Mouse (Mus musculus): ENCODE measurements at regions not wholly inside any gene's neighbourhood (a gene's known extent, or its start where the extent isn't known, plus 50 kb on each side); places are given as distances from the start of the nearest gene placed in this dataset.
A peak's percentile ranks its signal among the peaks of the same experiment; 100 is the strongest.

- WGBS, result 90% methylated on average over 5 of the region's 5 CpGs
- H3K27ac ChIP-seq (replicated peaks), result no peak overlapping the region
- no peaks in the 10 kb centered on the region for H3K36me3 ChIP-seq
- H3K9me3 ChIP-seq (replicated peaks), result no peaks in the 10 kb centered on the region
- no peak overlapping the region for H3K4me3 ChIP-seq
- no peaks in the 10 kb centered on the region for H3K27me3 ChIP-seq (ENCODE audit: low read depth, poor library complexity, severe bottlenecking)
- no peak for DNase-seq (ENCODE audit: low spot score)
- no peaks in the 10 kb centered on the region; the same call in 1 of the 2 replicates for H3K4me1 ChIP-seq
Measured at GRCm38 (mm10) chr2:118004191-118004590, 107.5 kb upstream of the Thbs1 start.

DNA sequence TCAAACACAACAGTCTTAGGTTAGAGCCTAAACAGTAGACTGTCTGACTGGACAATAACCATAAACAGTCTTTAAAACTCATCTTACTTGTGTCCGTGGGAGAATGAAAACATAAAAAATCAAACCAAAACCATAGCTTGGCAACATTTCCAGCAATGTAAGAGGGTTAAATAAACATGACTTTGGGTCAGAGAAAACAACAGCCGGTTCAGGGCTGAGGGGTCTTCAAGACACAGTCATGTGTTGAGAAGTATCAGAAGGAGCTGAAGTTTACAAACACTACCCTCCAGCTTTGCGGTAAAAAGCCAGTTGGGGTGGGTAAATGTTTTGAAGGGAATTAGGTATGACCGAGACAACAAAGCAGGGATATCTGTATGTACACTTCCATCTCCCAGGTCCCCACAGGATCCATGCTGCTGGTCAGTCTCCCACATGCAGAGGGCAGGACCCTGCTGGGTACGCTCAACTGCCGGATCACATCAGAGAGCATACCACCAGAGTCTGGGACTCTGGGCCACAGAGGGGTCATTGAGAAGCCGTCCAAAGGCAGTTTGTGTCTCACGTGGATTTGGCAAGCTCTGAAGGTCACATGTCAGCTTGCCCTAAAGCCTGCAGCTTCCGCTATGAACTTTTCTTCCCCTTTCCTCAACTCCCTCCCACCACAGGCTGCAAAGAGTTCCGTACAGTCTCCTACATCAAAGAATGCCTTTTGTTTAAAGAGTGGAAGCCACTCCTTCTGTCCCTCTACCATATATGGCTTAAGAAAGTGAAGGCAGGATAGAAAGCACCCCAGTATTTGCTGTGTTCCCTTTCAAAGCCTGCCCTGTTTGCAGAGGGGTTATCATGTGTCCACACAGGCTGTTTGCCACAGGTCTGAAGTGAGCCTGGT lies 103.9 kb upstream of the Thbs1 start:
- no peak overlapping the region for H3K4me3 ChIP-seq
- WGBS, result 62% methylated on average over 10 of the region's 10 CpGs
- DNase-seq (ENCODE audit: low spot score), result peak; percentile 23
- H3K36me3 ChIP-seq, result no peaks in the 10 kb centered on the region
- no peaks in the 10 kb centered on the region; the same call in 1 of the 2 replicates for H3K4me1 ChIP-seq
- H3K27ac ChIP-seq (replicated peaks), result peak overlapping the region; percentile 63; the same call in 1 of the 2 replicates
- no peaks in the 10 kb centered on the region for H3K9me3 ChIP-seq (replicated peaks)
- no peaks in the 10 kb centered on the region for H3K27me3 ChIP-seq (ENCODE audit: low read depth, poor library complexity, severe bottlenecking)

DNA sequence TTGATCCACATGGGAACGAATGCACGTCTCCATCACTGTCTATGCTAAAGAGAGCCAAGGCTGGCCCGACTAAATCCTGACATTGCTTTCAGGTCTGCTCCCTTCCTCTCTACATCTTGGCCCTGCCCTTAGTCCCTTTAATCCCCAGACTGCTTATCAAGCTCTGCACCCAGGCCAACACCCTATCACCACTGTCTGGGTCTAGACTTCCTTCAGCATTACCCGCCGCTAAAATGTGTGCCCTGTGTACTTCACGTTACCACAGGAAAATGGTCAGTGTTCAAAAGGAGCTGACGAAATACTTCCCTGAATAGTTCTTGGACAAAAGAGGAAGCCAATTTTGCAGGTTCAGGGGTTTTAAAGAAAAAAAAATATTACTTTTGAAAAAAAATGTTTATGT lies 100.0 kb upstream of the Thbs1 start:
- no peaks in the 10 kb centered on the region; the same call in 1 of the 2 replicates for H3K4me1 ChIP-seq
- DNase-seq (ENCODE audit: low spot score), result no peak
- 93% methylated on average over 7 of the region's 7 CpGs for WGBS

GRCm38 (mm10) chr2:118012211-118012610 lies 99.5 kb upstream of the Thbs1 start:
- H3K36me3 ChIP-seq, result no peaks in the 10 kb centered on the region
- no peaks in the 10 kb centered on the region for H3K9me3 ChIP-seq (replicated peaks)
- WGBS, result 87% methylated on average over 3 of the region's 3 CpGs
- DNase-seq (ENCODE audit: low spot score), result no peak
- no peak overlapping the region for H3K4me3 ChIP-seq
- no peaks in the 10 kb centered on the region; the same call in 1 of the 2 replicates for H3K4me1 ChIP-seq
- H3K27me3 ChIP-seq (ENCODE audit: low read depth, poor library complexity, severe bottlenecking), result no peaks in the 10 kb centered on the region
- no peak overlapping the region for H3K27ac ChIP-seq (replicated peaks)

More for the DNA sequence above, 100.0 kb upstream of the Thbs1 start:
- Histone ChIP-seq H3K4me3 (no peak overlapping the region), H3K36me3 (no peaks in the 10 kb centered on the region), H3K27ac (replicated peaks) (no peak overlapping the region), H3K27me3 (ENCODE audit: low read depth, poor library complexity, severe bottlenecking) (no peaks in the 10 kb centered on the region), H3K9me3 (replicated peaks) (no peaks in the 10 kb centered on the region)

DNA sequence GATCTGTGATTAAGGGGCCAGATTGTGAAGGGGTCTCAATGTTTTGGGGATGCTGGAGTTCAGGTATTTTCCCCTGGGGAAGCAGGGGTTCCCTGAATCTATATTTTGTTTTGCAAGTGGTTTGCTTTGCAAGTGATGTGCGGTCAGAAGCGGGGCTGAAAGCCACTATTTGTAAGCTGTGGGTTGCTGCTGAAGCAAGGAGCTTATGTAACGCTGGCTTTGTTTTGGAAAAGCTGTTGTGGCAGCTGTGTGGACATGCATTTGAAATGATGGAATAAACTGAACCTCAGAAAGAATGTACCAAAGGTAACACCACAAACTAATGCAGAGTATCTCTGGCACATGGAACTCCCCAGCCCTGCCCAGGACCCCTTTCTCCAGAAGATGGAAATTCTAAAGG lies 98.5 kb upstream of the Thbs1 start:
- no peaks in the 10 kb centered on the region for H3K9me3 ChIP-seq (replicated peaks)
- 85% methylated on average over 3 of the region's 3 CpGs for WGBS
- no peak for DNase-seq (ENCODE audit: low spot score)
- no peak overlapping the region for H3K4me3 ChIP-seq
- H3K27ac ChIP-seq (replicated peaks), result no peak overlapping the region
- H3K27me3 ChIP-seq (ENCODE audit: low read depth, poor library complexity, severe bottlenecking), result no peaks in the 10 kb centered on the region
- no peaks in the 10 kb centered on the region for H3K36me3 ChIP-seq
- no peaks in the 10 kb centered on the region for H3K4me1 ChIP-seq

GRCm38 (mm10) chr2:118015182-118015581 lies 96.5 kb upstream of the Thbs1 start:
- Histone ChIP-seq H3K4me1 (no peaks in the 10 kb centered on the region), H3K4me3 (no peak overlapping the region), H3K27ac (replicated peaks) (no peak overlapping the region), H3K9me3 (replicated peaks) (no peaks in the 10 kb centered on the region), H3K27me3 (ENCODE audit: low read depth, poor library complexity, severe bottlenecking) (no peaks in the 10 kb centered on the region), H3K36me3 (no peaks in the 10 kb centered on the region)
- no peak for DNase-seq (ENCODE audit: low spot score)
- WGBS, result 83% methylated on average over 1 of the region's 1 CpGs

DNA sequence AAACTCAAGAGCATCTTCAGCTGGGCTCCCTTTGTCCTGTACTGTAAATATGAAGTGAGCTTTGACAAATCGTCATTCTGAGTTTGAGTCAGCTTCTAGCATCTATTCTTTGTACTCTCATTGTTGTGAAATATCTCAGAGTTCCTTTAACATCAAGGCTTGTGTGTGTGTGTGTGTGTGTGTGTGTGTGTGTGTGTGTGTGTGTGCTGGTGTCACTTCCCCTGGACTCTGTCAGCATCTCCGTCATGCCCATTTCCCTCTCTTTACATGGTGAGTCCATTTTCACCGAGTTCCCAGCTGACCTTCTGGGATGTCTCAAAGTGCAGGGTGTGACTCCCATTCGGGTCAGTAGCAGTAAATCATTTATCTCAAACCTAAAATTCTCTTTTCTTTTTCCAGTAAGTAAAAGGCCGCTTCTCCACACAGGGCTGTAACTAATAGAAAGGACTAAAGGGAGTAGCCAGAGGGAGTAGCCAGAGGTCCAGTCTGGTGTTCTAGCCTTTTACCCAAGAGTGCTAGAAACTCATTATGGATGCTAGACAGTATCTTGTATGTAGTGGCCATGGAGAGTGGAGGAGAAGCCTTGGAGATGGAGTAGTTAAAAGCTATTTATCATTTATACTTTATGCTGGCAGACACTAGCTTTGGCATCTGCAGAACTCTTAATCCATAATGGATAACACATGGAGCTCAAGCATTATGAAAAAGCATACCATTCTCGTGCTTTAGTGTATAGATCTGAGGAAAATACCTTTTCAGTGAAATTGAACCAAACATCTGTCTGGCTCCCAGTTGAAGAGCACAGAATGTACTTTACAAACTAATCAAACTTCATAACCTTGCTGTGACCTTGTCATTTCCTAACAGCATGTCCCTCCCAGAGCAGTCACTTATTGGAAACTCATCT lies 85.6 kb upstream of the Thbs1 start:
- Histone ChIP-seq H3K27ac (replicated peaks) (no peak overlapping the region), H3K4me3 (no peak overlapping the region), H3K9me3 (replicated peaks) (no peaks in the 10 kb centered on the region), H3K4me1 (no peaks in the 10 kb centered on the region), H3K36me3 (no peaks in the 10 kb centered on the region), H3K27me3 (ENCODE audit: low read depth, poor library complexity, severe bottlenecking) (no peaks in the 10 kb centered on the region)
- no peak for DNase-seq (ENCODE audit: low spot score)
- 82% methylated on average over 6 of the region's 6 CpGs for WGBS

- Histone ChIP-seq H3K27me3 (ENCODE audit: low read depth, poor library complexity, severe bottlenecking) (no peaks in the 10 kb centered on the region), H3K27ac (replicated peaks) (no peak overlapping the region), H3K36me3 (no peaks in the 10 kb centered on the region), H3K9me3 (replicated peaks) (no peaks in the 10 kb centered on the region), H3K4me3 (no peak overlapping the region), H3K4me1 (no peaks in the 10 kb centered on the region)
- WGBS, result 73% methylated on average over 1 of the region's 1 CpGs
- DNase-seq (ENCODE audit: low spot score), result no peak
Measured at GRCm38 (mm10) chr2:118028881-118029280, 82.8 kb upstream of the Thbs1 start.

- H3K27me3 ChIP-seq (ENCODE audit: low read depth, poor library complexity, severe bottlenecking), result no peaks in the 10 kb centered on the region
- H3K36me3 ChIP-seq, result no peaks in the 10 kb centered on the region
- no peaks in the 10 kb centered on the region for H3K4me1 ChIP-seq
- no peak overlapping the region for H3K4me3 ChIP-seq
- no peak overlapping the region for H3K27ac ChIP-seq (replicated peaks)
- WGBS, result 65% methylated on average over 1 of the region's 1 CpGs
- H3K9me3 ChIP-seq (replicated peaks), result no peaks in the 10 kb centered on the region
- DNase-seq (ENCODE audit: low spot score), result no peak
Measured at GRCm38 (mm10) chr2:118029470-118030108, 82.1 kb upstream of the Thbs1 start.

- no peaks in the 10 kb centered on the region for H3K9me3 ChIP-seq (replicated peaks)
- no peaks in the 10 kb centered on the region for H3K4me1 ChIP-seq
- H3K36me3 ChIP-seq, result no peaks in the 10 kb centered on the region
- H3K27me3 ChIP-seq (ENCODE audit: low read depth, poor library complexity, severe bottlenecking), result no peaks in the 10 kb centered on the region
- no peak for DNase-seq (ENCODE audit: low spot score)
- no peak overlapping the region for H3K27ac ChIP-seq (replicated peaks)
- 77% methylated on average over 2 of the region's 2 CpGs for WGBS
- H3K4me3 ChIP-seq, result no peak overlapping the region
Measured at GRCm38 (mm10) chr2:118031662-118032061, 80.0 kb upstream of the Thbs1 start.

DNA sequence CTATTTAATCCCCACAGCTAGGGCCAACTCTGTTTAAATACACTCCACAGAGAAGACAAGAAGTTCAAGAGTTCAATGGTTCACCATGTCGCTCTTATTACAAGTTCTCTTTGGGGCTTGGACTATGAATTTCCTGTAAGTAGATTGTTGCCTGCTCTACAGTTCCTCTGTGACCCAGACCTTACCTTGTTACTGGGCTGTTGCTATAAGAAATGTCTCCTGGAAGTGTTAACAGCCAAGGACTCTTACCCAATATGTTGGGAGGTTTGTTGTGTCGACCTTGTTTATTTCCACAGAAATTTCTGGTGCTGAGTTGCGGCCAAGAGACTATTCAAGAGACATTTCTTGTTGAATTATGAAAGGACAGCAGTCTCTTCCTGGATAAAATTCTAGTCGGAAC lies 78.3 kb upstream of the Thbs1 start:
- 90% methylated on average over 4 of the region's 4 CpGs for WGBS
- DNase-seq (ENCODE audit: low spot score), result no peak
- H3K36me3 ChIP-seq, result no peaks in the 10 kb centered on the region
- H3K27me3 ChIP-seq (ENCODE audit: low read depth, poor library complexity, severe bottlenecking), result no peaks in the 10 kb centered on the region
- no peak overlapping the region for H3K27ac ChIP-seq (replicated peaks)
- no peaks in the 10 kb centered on the region for H3K9me3 ChIP-seq (replicated peaks)
- 0 out of 2 replicates have a peak, but pooled peaks cover 3% of the 10 kb centered on the region for H3K4me1 ChIP-seq
- no peak overlapping the region for H3K4me3 ChIP-seq

DNA sequence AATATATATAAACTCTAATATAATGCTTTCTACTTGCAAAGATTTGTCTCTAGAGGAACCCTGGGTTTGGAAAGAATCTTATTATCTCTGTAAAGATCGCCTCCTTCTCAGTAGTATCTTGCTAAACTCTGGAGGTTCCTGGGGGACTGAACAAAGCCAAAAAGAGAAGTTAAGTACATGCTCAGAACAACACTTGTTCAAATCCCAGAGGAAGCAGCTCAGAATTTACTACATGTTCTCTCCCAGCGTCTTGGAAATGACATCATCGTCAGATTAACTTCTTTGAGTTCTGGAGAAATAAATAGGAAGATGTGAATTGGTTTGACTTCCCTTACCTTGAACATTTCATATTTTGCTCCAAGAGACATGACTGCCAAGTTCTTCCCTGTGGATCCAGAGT lies 77.7 kb upstream of the Thbs1 start:
- H3K4me3 ChIP-seq, result no peak overlapping the region
- H3K4me1 ChIP-seq, result 0 out of 2 replicates have a peak, but pooled peaks cover 3% of the 10 kb centered on the region
- H3K36me3 ChIP-seq, result no peaks in the 10 kb centered on the region
- H3K27ac ChIP-seq (replicated peaks), result no peak overlapping the region
- H3K27me3 ChIP-seq (ENCODE audit: low read depth, poor library complexity, severe bottlenecking), result no peaks in the 10 kb centered on the region
- H3K9me3 ChIP-seq (replicated peaks), result no peaks in the 10 kb centered on the region
- WGBS, result 94% methylated on average over 3 of the region's 3 CpGs
- DNase-seq (ENCODE audit: low spot score), result no peak

All from midbrain, embryonic 10.5 days (tissue).